Mouse (Mus musculus) bone marrow, adult 2 months (tissue): ENCODE measurements around the gene Dkk3. TPM values are rescaled to one million over a fixed set of nuclear protein-coding genes. Genes with fewer than 3 reads are reported as not detected.

ENCODE experiments used
- H3K27ac ChIP-seq: fragments of 200-500 bp; 2 replicates; pipeline ENCODE4 v1.5.1; 2012; ENCODE audit warnings: low read depth, mild to moderate bottlenecking, control low read depth, inconsistent platforms, low read length; ENCODE audit not compliant: control insufficient read depth, poor library complexity, insufficient read depth
- H3K4me1 ChIP-seq: fragments of 200-500 bp; 2 replicates; pipeline ENCODE4 v1.6.1; 2011; ENCODE audit warnings: low read length; ENCODE audit not compliant: control insufficient read depth, insufficient read depth
- H3K4me3 ChIP-seq: fragments of 200-500 bp; replicated peaks from 2 replicates; pipeline ENCODE3; 2011; ENCODE audit warnings: mild to moderate bottlenecking, low read depth, low read length, control low read depth; ENCODE audit not compliant: control insufficient read depth
- CTCF ChIP-seq: fragments of 200-500 bp; IDR thresholded peaks from 2 replicates; pipeline ENCODE4 v1.5.1; 2011; ENCODE audit warnings: low read length, control low read depth; ENCODE audit not compliant: control insufficient read depth, insufficient read depth
- POLR2A ChIP-seq: fragments of 200-500 bp; IDR thresholded peaks from 2 replicates; pipeline ENCODE4 v1.6.1; 2011; ENCODE audit warnings: low read depth, mild to moderate bottlenecking, control low read depth, low read length, borderline replicate concordance; ENCODE audit not compliant: control insufficient read depth
- WGBS: fragments of 180-500 bp; shearing (Covaris S2); methylation state at CpG from one replicate; pipeline ENCODE4 v1.1.7; 2018; 5-methylcytosine and 5-hydroxymethylcytosine counted together
- polyA plus RNA-seq: library from polyadenylated mRNA; stranded (reverse); fragments of >200 nt; gene quantifications from 2 replicates; pipeline ENCODE4 v1.2.4, GENCODE M21; 2011; ENCODE audit warnings: low replicate concordance; ENCODE audit not compliant: missing spikeins, insufficient read depth, insufficient read length

Gene Dkk3
- polyA plus RNA-seq, 1 experiment = 1.2 TPM

GRCm38 (mm10) chr7:112197461-112197860 is 38.6 kb upstream of the Dkk3 start:
- TF ChIP-seq CTCF (no peak), POLR2A (no peak)
- 84% methylated on average over 8 of the region's 8 CpGs for WGBS
- no peaks in the 10 kb centered on the region for H3K4me1 ChIP-seq
- no peak overlapping the region for H3K4me3 ChIP-seq
- no peak overlapping the region for H3K27ac ChIP-seq

- no peak overlapping the region for H3K4me3 ChIP-seq
- no peak for TF ChIP-seq CTCF
- no peak for TF ChIP-seq POLR2A
- H3K4me1 ChIP-seq = no peaks in the 10 kb centered on the region
- WGBS = 78% methylated on average over 5 of the region's 5 CpGs
- H3K27ac ChIP-seq = no peak overlapping the region
These were observed 35.4 kb upstream of the Dkk3 start for GRCm38 (mm10) chr7:112194286-112194685.

DNA sequence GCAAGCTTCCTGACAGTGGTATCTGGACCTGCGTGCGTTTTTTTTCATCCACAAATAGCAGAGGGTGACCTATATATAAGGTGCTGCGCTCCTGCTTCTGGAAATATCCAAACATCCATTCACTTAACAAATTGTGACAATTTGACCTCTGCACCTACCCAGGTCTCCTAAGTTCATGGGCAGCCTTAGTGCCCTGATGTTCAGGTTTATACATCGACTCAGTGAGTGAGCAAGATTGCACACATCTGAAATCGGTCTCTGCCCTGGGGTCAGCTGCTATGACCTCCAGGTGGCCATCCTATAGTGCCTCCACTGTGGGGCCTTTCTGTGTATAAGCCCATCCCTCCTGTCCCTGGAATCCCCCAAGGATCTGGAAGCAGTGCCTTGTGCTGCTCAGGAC is 33.9 kb upstream of the Dkk3 start:
- no peak overlapping the region for H3K4me3 ChIP-seq
- H3K4me1 ChIP-seq = no peaks in the 10 kb centered on the region
- no peak overlapping the region for H3K27ac ChIP-seq
- 77% methylated on average over 5 of the region's 5 CpGs for WGBS
- no peak for TF ChIP-seq CTCF
- TF ChIP-seq POLR2A = no peak

- Histone ChIP-seq H3K27ac (no peak overlapping the region), H3K4me3 (no peak overlapping the region), H3K4me1 (no peaks in the 10 kb centered on the region)
- TF ChIP-seq CTCF = no peak
- no peak for TF ChIP-seq POLR2A
- 81% methylated on average over 4 of the region's 4 CpGs for WGBS
These were observed 33.4 kb upstream of the Dkk3 start for GRCm38 (mm10) chr7:112192237-112192636.

DNA sequence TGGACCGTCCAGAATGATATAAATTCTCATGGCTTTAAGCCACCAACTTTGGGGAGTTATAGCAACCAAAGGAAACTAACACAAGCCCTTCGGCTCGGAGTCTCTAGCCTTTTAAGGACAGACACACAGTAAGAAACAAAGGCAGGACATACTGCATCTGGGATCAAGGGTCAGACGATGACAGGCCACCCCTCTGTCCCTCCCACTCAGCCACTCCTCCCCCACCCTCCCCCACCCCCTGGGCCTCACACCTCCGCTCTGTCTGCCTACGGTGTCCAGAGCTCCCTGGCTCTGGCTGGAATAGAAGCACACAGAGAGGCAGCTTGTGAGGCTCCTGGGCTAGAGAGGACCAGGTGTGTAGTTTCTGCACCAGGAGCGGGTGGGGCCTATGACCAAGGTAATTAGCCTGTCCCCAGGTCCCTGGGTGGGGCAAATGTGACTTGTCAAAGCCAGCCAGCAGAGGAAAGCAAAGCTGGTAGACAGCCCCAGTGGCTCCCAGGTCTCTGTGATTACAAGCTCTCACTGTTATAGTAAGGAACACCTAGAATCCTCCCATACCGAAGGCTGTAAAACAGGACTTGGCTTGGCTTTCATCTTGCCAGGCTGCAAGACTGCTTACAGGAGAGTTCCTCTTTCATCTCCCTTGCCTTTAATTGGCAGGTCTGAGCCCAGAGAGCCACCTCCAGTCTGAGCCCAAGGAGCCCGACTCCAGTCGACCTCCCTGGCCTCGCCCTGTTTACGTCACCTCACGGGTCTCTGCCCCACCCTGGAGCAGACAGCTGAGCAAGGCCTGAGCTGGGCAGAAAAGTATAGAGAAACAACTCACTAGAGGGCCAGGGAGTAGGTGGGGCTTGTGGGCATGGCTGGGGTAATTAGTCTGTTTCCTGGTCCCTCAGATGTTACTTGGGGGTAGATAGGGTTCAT is 28.9 kb upstream of the Dkk3 start:
- H3K27ac ChIP-seq = no peak overlapping the region
- whole genome bisulfite sequencing = 52% methylated on average over 13 of the region's 13 CpGs
- TF ChIP-seq POLR2A (no peak), CTCF (no peak)
- H3K4me3 ChIP-seq = no peak overlapping the region
- H3K4me1 ChIP-seq = no peaks in the 10 kb centered on the region

- TF ChIP-seq CTCF (no peak), POLR2A (no peak)
- Histone ChIP-seq H3K27ac (no peak overlapping the region), H3K4me1 (no peaks in the 10 kb centered on the region), H3K4me3 (no peak overlapping the region)
- 80% methylated on average over 7 of the region's 7 CpGs for WGBS
These were observed 28.0 kb upstream of the Dkk3 start for GRCm38 (mm10) chr7:112186871-112187270.

DNA sequence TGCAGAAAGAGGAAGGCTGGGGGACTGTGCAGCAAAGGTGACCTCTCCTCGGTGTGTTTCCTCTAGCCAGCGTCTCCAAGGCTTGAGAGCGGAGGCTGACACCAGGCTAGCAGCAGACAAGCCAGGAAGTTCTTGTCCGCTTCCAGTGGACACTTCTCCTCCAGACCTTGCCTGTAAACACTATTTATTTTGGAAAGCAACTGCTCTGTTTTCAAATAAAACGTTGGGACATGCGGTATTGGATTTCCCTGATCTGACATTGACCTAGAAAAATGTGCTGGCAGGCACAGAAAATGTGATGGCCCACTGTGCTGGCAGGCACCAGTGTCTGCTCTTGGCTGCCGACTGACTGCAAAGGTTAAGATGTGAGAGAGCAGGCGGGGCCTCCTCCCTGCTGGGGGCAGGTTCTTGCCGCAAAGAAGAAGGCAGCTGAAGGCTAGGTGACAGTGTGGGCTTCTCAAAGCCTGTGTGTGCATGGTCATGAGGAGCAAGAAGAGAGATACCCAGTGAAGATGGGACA is 26.4 kb upstream of the Dkk3 start:
- 70% methylated on average over 9 of the region's 9 CpGs for WGBS
- H3K4me3 ChIP-seq = no peak overlapping the region
- H3K4me1 ChIP-seq = no peaks in the 10 kb centered on the region
- TF ChIP-seq CTCF (no peak), POLR2A (no peak)
- H3K27ac ChIP-seq = no peak overlapping the region

DNA sequence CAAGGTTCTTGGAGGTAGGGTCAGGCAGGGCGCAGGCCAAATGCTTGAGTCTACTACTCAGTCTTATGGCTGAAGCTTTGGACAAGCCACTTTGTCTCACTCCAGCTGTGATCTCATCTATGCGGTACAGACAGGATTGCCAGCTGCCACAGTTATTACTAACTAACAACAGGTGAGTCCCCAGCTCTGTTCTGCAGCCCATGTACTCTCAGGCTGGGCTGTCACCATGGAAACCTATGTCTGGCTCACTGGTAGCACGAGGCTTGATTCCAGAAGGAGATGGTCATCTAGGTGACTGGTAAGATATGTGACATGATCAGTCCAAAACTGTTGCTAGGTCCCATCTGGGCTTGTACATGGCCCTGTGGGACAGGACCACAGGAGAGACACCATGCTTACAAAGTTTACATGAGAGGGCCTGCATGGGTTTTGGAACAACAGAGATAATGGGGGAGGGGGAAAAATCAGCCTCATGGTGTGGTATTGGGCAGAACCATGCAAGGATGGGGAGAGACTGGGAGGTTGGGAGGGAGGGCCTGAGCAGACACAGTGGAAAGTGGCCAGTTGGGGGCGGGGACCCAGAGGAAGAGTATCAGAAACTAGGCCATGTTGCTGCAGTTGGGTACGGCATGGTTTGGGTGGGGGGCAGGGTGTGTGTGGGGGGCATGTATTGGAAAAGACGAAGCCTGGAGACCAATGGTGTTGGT is 25.8 kb upstream of the Dkk3 start:
- no peak overlapping the region for H3K27ac ChIP-seq
- H3K4me1 ChIP-seq = no peaks in the 10 kb centered on the region
- no peak for TF ChIP-seq POLR2A
- TF ChIP-seq CTCF = no peak
- 81% methylated on average over 6 of the region's 6 CpGs for WGBS
- no peak overlapping the region for H3K4me3 ChIP-seq
